In the genomic region with DNA sequence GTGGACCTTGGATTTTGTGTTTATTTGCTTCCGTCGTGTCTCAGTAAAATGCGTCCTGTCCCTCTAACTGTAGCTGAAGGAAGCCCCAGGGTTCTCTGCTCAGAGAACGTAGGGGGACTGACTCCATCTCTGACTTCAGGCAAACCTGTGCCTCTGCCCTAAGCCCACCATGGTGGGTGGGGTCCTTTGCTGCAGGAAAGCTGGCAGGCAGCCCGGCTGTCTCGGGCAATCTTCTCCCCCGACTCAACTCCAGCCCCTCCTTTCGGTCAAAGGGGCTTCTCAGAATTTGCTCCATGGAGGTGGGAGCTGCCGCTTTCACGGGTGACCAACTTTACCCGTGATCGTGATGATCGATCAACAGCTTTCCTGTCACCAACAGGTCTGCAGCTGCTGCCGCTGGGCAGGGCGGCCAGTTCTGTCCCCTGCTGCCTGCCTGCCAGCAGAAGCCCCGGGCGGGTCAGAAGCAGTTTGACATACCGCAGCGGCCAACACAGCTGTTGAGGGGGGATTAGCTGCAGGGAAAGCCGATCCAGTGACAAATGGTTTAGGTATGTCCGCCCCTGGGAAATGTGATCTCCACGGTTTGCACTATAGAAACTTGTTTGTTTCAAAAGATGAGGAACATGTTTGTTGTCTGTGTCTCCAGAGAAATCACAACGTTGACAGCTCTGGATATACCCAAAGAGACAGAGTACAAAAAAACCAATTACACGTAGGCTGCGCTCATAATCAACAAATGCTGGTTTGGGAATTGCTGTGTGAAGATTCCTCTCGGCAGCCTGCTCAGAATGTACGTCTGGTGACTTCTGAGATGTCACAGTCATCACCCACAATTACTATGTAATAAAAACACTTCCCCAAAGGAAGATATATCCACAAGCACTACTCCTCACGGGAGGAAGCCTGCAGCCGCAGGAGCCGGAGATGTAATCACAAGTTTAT, we compare ENCODE assay signal across 9 mouse cellular contexts.
DNase-seq lines count a peak whose midpoint lies in the region; ATAC-seq lines count a peak whose summit lies in the region.
"Had no signal": no experiment of that assay in that cellular context is flagged by ENCODE, and none has a peak within 500 bp of the region (broad histone marks: within the 10 kb centered on the region; RNA-seq: fewer than 3 reads in every experiment).

No protein-coding gene starts in this region.

- H3K9me3 ChIP-seq in lung, embryonic 15.5 days = no peaks in the 10 kb centered on the region
- H3K9me3 ChIP-seq in forebrain, embryonic 15.5 days = no peaks in the 10 kb centered on the region
- H3K9me3 ChIP-seq in intestine, embryonic 14.5 days (ENCODE audit: control insufficient read depth, low read length) = no peaks in the 10 kb centered on the region
- H3K9me3 ChIP-seq in midbrain, embryonic 10.5 days (replicated peaks) = no peaks in the 10 kb centered on the region
- H3K9me3 ChIP-seq: megakaryocyte, embryonic 14.5 days had no signal

- H3K4me3 ChIP-seq in lung, embryonic 15.5 days = peak overlapping the region; percentile 40
- H3K4me3 ChIP-seq in forebrain, embryonic 15.5 days = peak overlapping the region; percentile 29
- peak overlapping the region; percentile 14 for H3K4me3 ChIP-seq in intestine, embryonic 14.5 days (ENCODE audit: low read depth, low read length)
- peak overlapping the region; percentile 54 for H3K4me3 ChIP-seq in midbrain, embryonic 10.5 days
- H3K4me3 ChIP-seq: megakaryocyte, embryonic 14.5 days had no signal

- peaks cover 48% of the 10 kb centered on the region for H3K4me1 ChIP-seq in lung, embryonic 15.5 days
- peaks cover 13% of the 10 kb centered on the region for H3K4me1 ChIP-seq in forebrain, embryonic 15.5 days
- peaks cover 47% of the 10 kb centered on the region for H3K4me1 ChIP-seq in intestine, embryonic 14.5 days (replicated peaks; ENCODE audit: control insufficient read depth, insufficient read depth, low read length)
- peaks cover 44% of the 10 kb centered on the region for H3K4me1 ChIP-seq in midbrain, embryonic 10.5 days
- H3K4me1 ChIP-seq: megakaryocyte, embryonic 14.5 days had no signal

- peak overlapping the region; percentile 74 for H3K27ac ChIP-seq in lung, embryonic 15.5 days
- peak overlapping the region; percentile 54 for H3K27ac ChIP-seq in forebrain, embryonic 15.5 days (replicated peaks)
- H3K27ac ChIP-seq in intestine, embryonic 14.5 days (ENCODE audit: low read depth) = peak overlapping the region; percentile 81
- peak overlapping the region; percentile 82 for H3K27ac ChIP-seq in midbrain, embryonic 10.5 days (replicated peaks)

- H3K9ac ChIP-seq in lung, embryonic 15.5 days = peak overlapping the region; percentile 47
- H3K9ac ChIP-seq in forebrain, embryonic 15.5 days (replicated peaks) = peak overlapping the region; percentile 36; the same call in 1 of the 2 replicates
- peak overlapping the region; percentile 13; the same call in 1 of the 2 replicates for H3K9ac ChIP-seq in intestine, embryonic 14.5 days (ENCODE audit: low read length)

- no peaks in the 10 kb centered on the region for H3K27me3 ChIP-seq in lung, embryonic 15.5 days
- no peaks in the 10 kb centered on the region for H3K27me3 ChIP-seq in forebrain, embryonic 15.5 days
- H3K27me3 ChIP-seq in intestine, embryonic 14.5 days (replicated peaks; ENCODE audit: control insufficient read depth, insufficient read depth, low read length) = no peaks in the 10 kb centered on the region
- H3K27me3 ChIP-seq in midbrain, embryonic 10.5 days (ENCODE audit: low read depth, poor library complexity, severe bottlenecking) = no peaks in the 10 kb centered on the region

- peak overlapping the region; percentile 70 for H3K4me2 ChIP-seq in lung, embryonic 15.5 days
- H3K4me2 ChIP-seq in forebrain, embryonic 15.5 days (replicated peaks) = peak overlapping the region; percentile 52
- peak overlapping the region; percentile 45 for H3K4me2 ChIP-seq in intestine, embryonic 14.5 days (ENCODE audit: low read length)

- ATAC-seq in lung, embryonic 15.5 days (ENCODE audit: borderline replicate concordance, extremely low read depth, low FRiP score, low TSS enrichment) = 0 out of 2 replicates have a peak, but pooled peaks have one; percentile 20
- ATAC-seq in forebrain, embryonic 15.5 days (replicated peaks) = no peak
- ATAC-seq in intestine, embryonic 14.5 days (replicated peaks; ENCODE audit: low FRiP score, low TSS enrichment, low read depth) = 0 out of 2 replicates have a peak, but pooled peaks have one; percentile 7

- H3K36me3 ChIP-seq in lung, embryonic 15.5 days = no peaks in the 10 kb centered on the region
- H3K36me3 ChIP-seq in forebrain, embryonic 15.5 days = no peaks in the 10 kb centered on the region
- no peaks in the 10 kb centered on the region for H3K36me3 ChIP-seq in intestine, embryonic 14.5 days (ENCODE audit: control insufficient read depth, insufficient read depth, low read length)
- H3K36me3 ChIP-seq in midbrain, embryonic 10.5 days = no peaks in the 10 kb centered on the region

- DNase-seq in lung, postnatal 25 days (ENCODE audit: low spot score) = no peak
- DNase-seq in intestine, embryonic 14.5 days (ENCODE audit: low spot score) = peak; percentile 78
- DNase-seq in midbrain, embryonic 10.5 days (ENCODE audit: low spot score) = peak; percentile 82
- DNase-seq in yolk sac, embryonic 10.5 days (ENCODE audit: low spot score) = peak; percentile 78
- DNase-seq in layer of hippocampus, adult 9-10 months (ENCODE audit: low spot score) = no peak
- DNase-seq in spleen, adult 12 weeks (ENCODE audit: low spot score) = no peak

- 6% methylated on average over 30 of the region's 30 CpGs for WGBS in lung, embryonic 15.5 days
- 18% methylated on average over 30 of the region's 30 CpGs for WGBS in forebrain, embryonic 15.5 days
- WGBS in intestine, embryonic 14.5 days = 6% methylated on average over 30 of the region's 30 CpGs
- WGBS in midbrain, embryonic 10.5 days = 21% methylated on average over 30 of the region's 30 CpGs

Comparison
In these comparisons a context has a peak if more than half of its experiments do, and no peak if none do; other contexts are left out.
1. DNase-seq: peak in intestine, embryonic 14.5 days (single experiment), midbrain, embryonic 10.5 days (single experiment) and yolk sac, embryonic 10.5 days (single experiment); none in lung, postnatal 25 days (single experiment), layer of hippocampus, adult 9-10 months (single experiment) and spleen, adult 12 weeks (single experiment).
2. Peak in every context shown above with its lines, with median percentiles within 50 percentile points of each other: H3K27ac ChIP-seq, H3K4me2 ChIP-seq, H3K4me3 ChIP-seq and H3K9ac ChIP-seq.